Mouse (Mus musculus): Measurements from ENCODE around the gene Fbxo6. TPM values are rescaled to one million over a fixed set of nuclear protein-coding genes. Genes with fewer than 3 reads are reported as not detected.

Fbxo6 gene
- polyA plus RNA-seq, 1 experiment from 2014 or later, result 11.0 TPM

- Histone ChIP-seq H3K4me3 (replicated peaks) (no peak overlapping the region), H3K9me3 (replicated peaks) (no peaks in the 10 kb centered on the region), H3K9ac (no peak overlapping the region), H3K27me3 (peaks cover 32% of the 10 kb centered on the region), H3K4me2 (no peak overlapping the region), H3K27ac (replicated peaks) (no peak overlapping the region), H3K36me3 (replicated peaks) (no peaks in the 10 kb centered on the region), H3K4me1 (replicated peaks) (no peaks in the 10 kb centered on the region)
- ATAC-seq (ENCODE audit: insufficient read depth), result no peak
- WGBS (ENCODE audit: insufficient replicate concordance), result 25% methylated on average over 7 of the region's 7 CpGs
Measured at GRCm38 (mm10) chr4:148108565-148109100, 43.3 kb downstream of the Fbxo6 start.

DNA sequence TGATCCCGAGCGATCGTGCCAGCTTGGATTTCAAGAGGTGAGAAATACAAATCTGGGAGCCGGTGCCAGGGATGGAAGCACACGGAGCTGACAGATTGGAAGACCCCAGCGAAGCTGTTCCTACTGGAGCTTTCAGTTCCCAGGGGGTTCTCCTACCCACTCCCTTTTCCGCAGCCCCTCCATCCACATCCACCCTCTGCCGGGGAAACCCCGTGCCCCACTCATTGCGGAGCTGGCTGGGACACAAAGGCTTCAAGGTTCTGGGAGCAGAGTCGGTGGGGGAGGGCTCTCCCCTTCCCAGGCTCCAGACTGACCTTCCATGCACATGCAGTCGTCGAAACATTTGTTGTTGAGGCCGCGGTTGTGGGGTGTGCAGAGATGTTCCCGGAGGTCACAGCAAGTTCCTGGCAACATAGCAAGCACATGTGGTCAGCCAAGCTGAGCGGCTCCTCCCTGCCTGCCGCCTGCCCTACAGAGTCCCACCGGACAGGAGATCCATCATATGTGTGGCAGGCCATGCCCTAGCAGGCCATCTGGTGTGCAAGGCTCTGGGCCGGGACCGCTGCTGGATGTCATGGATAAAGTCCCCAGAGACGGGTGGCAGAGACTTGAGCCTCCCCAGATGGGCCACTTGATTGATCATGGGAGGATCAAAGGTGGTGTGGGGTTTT, 44.2 kb downstream of the Fbxo6 start:
- no peak; the same call in 1 of the 2 replicates for ATAC-seq (ENCODE audit: insufficient read depth)
- Histone ChIP-seq H3K36me3 (replicated peaks) (no peaks in the 10 kb centered on the region), H3K27me3 (peaks cover 30% of the 10 kb centered on the region), H3K4me2 (no peak overlapping the region), H3K9ac (no peak overlapping the region), H3K4me1 (replicated peaks) (no peaks in the 10 kb centered on the region), H3K27ac (replicated peaks) (no peak overlapping the region), H3K9me3 (replicated peaks) (no peaks in the 10 kb centered on the region), H3K4me3 (replicated peaks) (no peak overlapping the region)
- 48% methylated on average over 22 of the region's 22 CpGs for WGBS (ENCODE audit: insufficient replicate concordance)

- Histone ChIP-seq H3K9me3 (replicated peaks) (no peaks in the 10 kb centered on the region), H3K9ac (no peak overlapping the region), H3K36me3 (replicated peaks) (no peaks in the 10 kb centered on the region), H3K4me1 (replicated peaks) (no peaks in the 10 kb centered on the region), H3K27ac (replicated peaks) (no peak overlapping the region), H3K4me2 (no peak overlapping the region), H3K4me3 (replicated peaks) (no peak overlapping the region), H3K27me3 (peaks cover 22% of the 10 kb centered on the region)
- 64% methylated on average over 3 of the region's 3 CpGs for WGBS (ENCODE audit: insufficient replicate concordance)
- no peak for ATAC-seq (ENCODE audit: insufficient read depth)
Measured at GRCm38 (mm10) chr4:148104146-148104545, 47.8 kb downstream of the Fbxo6 start.

DNA sequence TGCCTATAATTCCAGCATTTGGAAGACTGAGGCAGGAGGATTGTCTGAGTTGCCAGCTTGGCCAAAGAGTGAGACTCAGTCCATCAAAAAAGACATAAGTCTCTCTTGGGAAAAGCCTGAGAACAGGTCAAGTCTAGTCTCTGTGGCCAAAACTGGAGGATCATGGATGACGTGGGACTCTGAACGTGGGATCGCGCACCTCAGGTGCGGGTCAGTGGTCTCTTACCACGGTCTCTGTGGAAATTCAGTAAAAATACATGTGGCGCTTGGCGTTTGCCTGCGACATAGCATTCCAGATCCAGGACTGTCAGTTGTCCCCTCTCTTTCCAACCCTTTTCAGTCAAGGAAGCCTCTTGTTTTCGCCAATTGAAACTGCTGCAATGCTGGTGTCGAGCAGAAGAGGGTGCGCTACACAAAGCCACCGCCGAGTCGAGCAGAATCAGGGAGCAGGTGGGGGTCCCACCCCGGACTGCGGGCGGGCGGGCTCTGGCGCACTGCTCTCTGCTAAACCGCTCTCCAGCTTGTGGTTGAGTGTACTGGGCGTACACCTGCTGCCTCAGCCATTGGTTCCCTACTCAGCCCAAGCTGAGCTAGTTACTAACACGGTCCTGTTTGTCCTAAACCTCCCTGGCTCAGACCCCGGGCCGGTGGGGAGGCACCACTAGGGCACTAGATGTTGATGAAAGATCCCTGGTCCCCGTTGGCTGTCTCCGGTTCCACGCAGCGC, 50.0 kb downstream of the Fbxo6 start:
- no peak overlapping the region for H3K4me3 ChIP-seq (replicated peaks)
- H3K27me3 ChIP-seq, result 0 out of 2 replicates have a peak, but pooled peaks cover 2% of the 10 kb centered on the region
- no peak overlapping the region for H3K27ac ChIP-seq (replicated peaks)
- 14% methylated on average over 29 of the region's 29 CpGs for WGBS (ENCODE audit: insufficient replicate concordance)
- 0 out of 2 replicates have a peak, but pooled peaks have one; percentile 23 for ATAC-seq (ENCODE audit: insufficient read depth)
- H3K9ac ChIP-seq, result no peak overlapping the region
- no peaks in the 10 kb centered on the region for H3K36me3 ChIP-seq (replicated peaks)
- peak overlapping the region; percentile 52 for H3K4me2 ChIP-seq
- H3K9me3 ChIP-seq (replicated peaks), result no peaks in the 10 kb centered on the region
- no peaks in the 10 kb centered on the region for H3K4me1 ChIP-seq (replicated peaks)

- Histone ChIP-seq H3K9ac (no peak overlapping the region), H3K36me3 (replicated peaks) (no peaks in the 10 kb centered on the region), H3K4me1 (replicated peaks) (no peaks in the 10 kb centered on the region), H3K9me3 (replicated peaks) (no peaks in the 10 kb centered on the region), H3K4me2 (no peak overlapping the region), H3K27me3 (no peaks in the 10 kb centered on the region), H3K27ac (replicated peaks) (no peak overlapping the region), H3K4me3 (replicated peaks) (no peak overlapping the region)
- WGBS (ENCODE audit: insufficient replicate concordance), result 50% methylated on average over 3 of the region's 3 CpGs
- ATAC-seq (ENCODE audit: insufficient read depth), result no peak
Measured at GRCm38 (mm10) chr4:148098666-148099065, 53.3 kb downstream of the Fbxo6 start.

- no peaks in the 10 kb centered on the region for H3K9me3 ChIP-seq (replicated peaks)
- H3K36me3 ChIP-seq (replicated peaks), result no peaks in the 10 kb centered on the region
- no peak overlapping the region for H3K4me2 ChIP-seq
- H3K27me3 ChIP-seq, result no peaks in the 10 kb centered on the region
- H3K9ac ChIP-seq, result no peak overlapping the region
- WGBS (ENCODE audit: insufficient replicate concordance), result 64% methylated on average over 2 of the region's 2 CpGs
- H3K4me3 ChIP-seq (replicated peaks), result no peak overlapping the region
- H3K4me1 ChIP-seq (replicated peaks), result no peaks in the 10 kb centered on the region
- no peak for ATAC-seq (ENCODE audit: insufficient read depth)
- no peak overlapping the region for H3K27ac ChIP-seq (replicated peaks)
Measured at GRCm38 (mm10) chr4:148097936-148098335, 54.0 kb downstream of the Fbxo6 start.

Small RNA genes lying within 50 kb of the gene (microRNA-seq; reads per million reads assigned to microRNA genes)
- gene Mir7022, result not detected

Other genes with a start within 250 kb of the Fbxo6 start
- gene Mfn2, start 247.4 kb downstream of the Fbxo6 start, polyA plus RNA-seq (2015; fragmentation: Nextera tagmentation; extraction: Ambion mirVana), result 15.5 and 15.6 TPM in 2 replicates
- gene Plod1, start 215.4 kb downstream of the Fbxo6 start, polyA plus RNA-seq (2015; fragmentation: Nextera tagmentation; extraction: Ambion mirVana), result 29.0 and 30.6 TPM in 2 replicates
- 7.8 and 8.9 TPM in 2 replicates for gene 2510039O18Rik, start 211.2 kb downstream of the Fbxo6 start, polyA plus RNA-seq (2015; fragmentation: Nextera tagmentation; extraction: Ambion mirVana)
- gene Nppb, start 166.4 kb downstream of the Fbxo6 start, polyA plus RNA-seq (2015; fragmentation: Nextera tagmentation; extraction: Ambion mirVana), result not detected in 2 replicates
- 1.3 and 1.4 TPM in 2 replicates for gene Nppa, start 151.4 kb downstream of the Fbxo6 start, polyA plus RNA-seq (2015; fragmentation: Nextera tagmentation; extraction: Ambion mirVana)
- 1.5 and 1.6 TPM in 2 replicates for gene Clcn6, start 113.3 kb downstream of the Fbxo6 start, polyA plus RNA-seq (2015; fragmentation: Nextera tagmentation; extraction: Ambion mirVana)
- 9.8 and 10.0 TPM in 2 replicates for gene Mthfr, start 113.1 kb downstream of the Fbxo6 start, polyA plus RNA-seq (2015; fragmentation: Nextera tagmentation; extraction: Ambion mirVana)
- gene Agtrap, start 64.1 kb downstream of the Fbxo6 start, polyA plus RNA-seq (2015; fragmentation: Nextera tagmentation; extraction: Ambion mirVana), result 10.0 and 11.0 TPM in 2 replicates
- gene Mad2l2, start 21.8 kb downstream of the Fbxo6 start, polyA plus RNA-seq (2015; fragmentation: Nextera tagmentation; extraction: Ambion mirVana), result 12.9 and 13.2 TPM in 2 replicates
- 0.07 and 0.10 TPM in 2 replicates for gene Draxin, start 21.4 kb downstream of the Fbxo6 start, polyA plus RNA-seq (2015; fragmentation: Nextera tagmentation; extraction: Ambion mirVana)
- 0.51 and 0.54 TPM in 2 replicates for gene Fbxo44, start 8.3 kb upstream of the Fbxo6 start, polyA plus RNA-seq (2015; fragmentation: Nextera tagmentation; extraction: Ambion mirVana)
- 0.28 TPM in 1 of 2 replicates, not detected in the other for gene Fbxo2, start 8.5 kb upstream of the Fbxo6 start, polyA plus RNA-seq (2015; fragmentation: Nextera tagmentation; extraction: Ambion mirVana)
- gene Disp3, start 135.8 kb upstream of the Fbxo6 start, polyA plus RNA-seq (2015; fragmentation: Nextera tagmentation; extraction: Ambion mirVana), result not detected in 2 replicates